Mouse (Mus musculus): ENCODE data around the gene Trim3. TPM values are rescaled to one million over a fixed set of nuclear protein-coding genes. Genes with fewer than 3 reads are reported as not detected.

The Trim3 gene
- polyA plus RNA-seq (2012; rRNA removed): 163 TPM in 2 replicates

DNA sequence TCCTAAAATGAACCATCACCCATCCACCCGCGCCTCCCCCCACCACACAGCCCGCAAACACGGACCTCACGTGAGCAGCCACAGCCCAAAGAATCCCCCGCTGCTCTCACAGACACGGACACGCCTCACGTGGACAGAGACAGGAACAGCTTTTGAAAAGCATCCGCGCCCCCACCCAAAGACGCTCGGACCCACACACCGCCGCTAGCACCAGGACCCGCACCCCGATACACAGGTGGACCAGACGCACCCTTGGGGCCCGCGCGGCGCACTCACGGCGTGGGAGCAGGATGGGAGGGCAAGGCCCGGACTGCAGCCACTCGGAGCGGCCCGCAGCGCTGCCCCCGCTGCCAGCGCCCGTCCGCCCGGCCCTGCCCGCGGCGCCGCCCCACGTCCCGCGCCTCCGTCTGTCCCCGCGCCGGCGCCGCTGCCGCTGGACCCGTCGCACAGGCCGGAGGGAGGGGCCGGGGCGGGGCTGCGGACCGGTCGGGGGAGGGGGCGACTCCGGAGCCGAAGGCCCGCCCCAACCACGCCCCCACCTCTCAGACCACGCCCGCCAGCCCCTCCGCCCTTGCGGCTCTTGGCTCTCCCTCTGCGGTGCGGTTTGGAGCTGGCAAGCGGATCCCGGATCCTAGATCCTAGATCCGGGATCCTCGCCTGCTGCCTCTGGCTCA lies at the start of gene Trim3:
TSS of gene Trim3 (minus strand) at position 445 of the 674 bp plus-strand sequence.
- DNase-seq: peak; percentile 93
- Histone ChIP-seq H3K4me3 (replicated peaks; ENCODE audit: extremely low read depth, low read depth, low read length) (peak within 1 kb of the TSS; percentile 80), H3K4me1 (ENCODE audit: control insufficient read depth, insufficient read depth, low read length) (peaks cover 16% of the 10 kb centered on the region; the same call in 1 of the 2 replicates)
- TF ChIP-seq POLR2A (IDR thresholded peaks at IDR 0.05; ENCODE audit: borderline replicate concordance, extremely low read depth, low read depth, low read length) (peak; percentile 32; the same call in 1 of the 2 replicates), CTCF (IDR thresholded peaks at IDR 0.05; ENCODE audit: insufficient read depth, low read length) (no peak)
- WGBS: 1% methylated on average over 64 of the region's 71 CpGs

- H3K4me1 ChIP-seq (ENCODE audit: control insufficient read depth, insufficient read depth, low read length): no peaks in the 10 kb centered on the region; the same call in 1 of the 2 replicates
- peak within 1 kb of the TSS; percentile 57 for H3K4me3 ChIP-seq (replicated peaks; ENCODE audit: extremely low read depth, low read depth, low read length)
- DNase-seq: peak; percentile 77
- no peak; the same call in 1 of the 2 replicates for TF ChIP-seq POLR2A (IDR thresholded peaks at IDR 0.05; ENCODE audit: borderline replicate concordance, extremely low read depth, low read depth, low read length)
- peak; percentile 67 for TF ChIP-seq CTCF (IDR thresholded peaks at IDR 0.05; ENCODE audit: insufficient read depth, low read length)
- under 1% methylated on average over 17 of the region's 17 CpGs for WGBS
Measured at GRCm38 (mm10) chr7:105650639-105651435, 17.5 kb upstream of the Trim3 start, which contains the start of gene Dnhd1. Gene Dnhd1 (plus strand): TSS chr7:105650827.

- 35% methylated on average over 3 of the region's 3 CpGs for WGBS
- no peak overlapping the region for H3K4me3 ChIP-seq (replicated peaks; ENCODE audit: extremely low read depth, low read depth, low read length)
- no peak for DNase-seq
- peaks cover 7% of the 10 kb centered on the region for H3K4me1 ChIP-seq (ENCODE audit: control insufficient read depth, insufficient read depth, low read length)
- TF ChIP-seq CTCF (IDR thresholded peaks at IDR 0.05; ENCODE audit: insufficient read depth, low read length) (no peak), POLR2A (IDR thresholded peaks at IDR 0.05; ENCODE audit: borderline replicate concordance, extremely low read depth, low read depth, low read length) (no peak)
Measured at GRCm38 (mm10) chr7:105641936-105642335, 8.6 kb upstream of the Trim3 start.

- Histone ChIP-seq H3K4me3 (replicated peaks; ENCODE audit: extremely low read depth, low read depth, low read length) (peak overlapping the region; percentile 91), H3K4me1 (ENCODE audit: control insufficient read depth, insufficient read depth, low read length) (peaks cover 7% of the 10 kb centered on the region)
- WGBS: under 1% methylated on average over 18 of the region's 18 CpGs
- no peak for TF ChIP-seq CTCF (IDR thresholded peaks at IDR 0.05; ENCODE audit: insufficient read depth, low read length)
- TF ChIP-seq POLR2A (IDR thresholded peaks at IDR 0.05; ENCODE audit: borderline replicate concordance, extremely low read depth, low read depth, low read length): no peak
- DNase-seq: peak; percentile 35
Measured at GRCm38 (mm10) chr7:105640894-105641255, 7.5 kb upstream of the Trim3 start.

DNA sequence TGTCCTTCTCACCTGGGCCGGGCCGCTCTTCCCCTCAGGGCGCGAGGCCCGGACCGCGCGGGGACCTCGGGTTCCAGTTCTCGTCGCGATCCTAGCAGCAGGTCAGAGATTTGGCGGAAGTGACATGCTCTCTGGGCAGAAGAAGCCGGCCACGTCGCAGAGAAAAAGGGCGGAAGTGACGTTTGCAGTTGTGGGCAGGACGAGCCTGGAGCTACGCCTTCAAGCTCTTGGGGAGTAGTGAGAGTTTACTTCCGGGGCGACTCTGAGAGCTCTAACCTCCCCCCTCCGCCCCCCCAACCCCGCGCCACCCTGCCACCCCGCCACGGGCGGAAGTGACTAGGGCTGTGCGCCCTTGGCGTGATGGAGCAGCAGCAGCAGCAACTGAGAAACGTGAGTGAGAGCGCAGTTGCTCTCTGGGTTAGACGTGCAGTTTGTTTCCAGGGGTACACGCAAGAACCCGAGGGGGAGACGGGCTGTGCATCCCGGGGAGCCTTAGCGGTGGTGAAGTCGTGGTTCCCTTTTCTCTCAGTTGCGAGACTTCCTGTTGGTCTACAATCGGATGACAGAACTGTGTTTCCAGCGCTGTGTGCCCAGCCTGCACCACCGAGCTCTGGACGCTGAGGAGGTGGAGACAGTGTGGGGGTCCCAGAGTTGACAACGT lies 7.0 kb upstream of the Trim3 start, which contains the start of the genes Arfip2 and Gm45799:
TSS of gene Arfip2 (minus strand) at position 184 of the 661 bp plus-strand sequence.
TSS of gene Gm45799 (plus strand) at position 320 of the 661 bp plus-strand sequence.
- H3K4me1 ChIP-seq (ENCODE audit: control insufficient read depth, insufficient read depth, low read length): peaks cover 7% of the 10 kb centered on the region
- TF ChIP-seq POLR2A (IDR thresholded peaks at IDR 0.05; ENCODE audit: borderline replicate concordance, extremely low read depth, low read depth, low read length): peak; percentile 94; the same call in 1 of the 2 replicates
- TF ChIP-seq CTCF (IDR thresholded peaks at IDR 0.05; ENCODE audit: insufficient read depth, low read length): no peak
- peak; percentile 98 for DNase-seq
- WGBS: under 1% methylated on average over 45 of the region's 45 CpGs
- peak within 1 kb of the TSS; percentile 95 for H3K4me3 ChIP-seq (replicated peaks; ENCODE audit: extremely low read depth, low read depth, low read length)

- 0% methylated on average over 2 of the region's 2 CpGs for WGBS
- DNase-seq: no peak
- Histone ChIP-seq H3K4me1 (ENCODE audit: control insufficient read depth, insufficient read depth, low read length) (peaks cover 7% of the 10 kb centered on the region), H3K4me3 (replicated peaks; ENCODE audit: extremely low read depth, low read depth, low read length) (peak within 1 kb of the TSS; percentile 95)
- no peak for TF ChIP-seq POLR2A (IDR thresholded peaks at IDR 0.05; ENCODE audit: borderline replicate concordance, extremely low read depth, low read depth, low read length)
- no peak for TF ChIP-seq CTCF (IDR thresholded peaks at IDR 0.05; ENCODE audit: insufficient read depth, low read length)
Measured at GRCm38 (mm10) chr7:105639756-105640155, 6.4 kb upstream of the Trim3 start, which contains the start of gene Timm10b. Gene Timm10b (plus strand): TSS chr7:105640056.

GRCm38 (mm10) chr7:105639304-105639703 lies 5.9 kb upstream of the Trim3 start:
- TF ChIP-seq CTCF (IDR thresholded peaks at IDR 0.05; ENCODE audit: insufficient read depth, low read length) (no peak), POLR2A (IDR thresholded peaks at IDR 0.05; ENCODE audit: borderline replicate concordance, extremely low read depth, low read depth, low read length) (no peak)
- H3K4me3 ChIP-seq (replicated peaks; ENCODE audit: extremely low read depth, low read depth, low read length): no peak overlapping the region
- peaks cover 7% of the 10 kb centered on the region for H3K4me1 ChIP-seq (ENCODE audit: control insufficient read depth, insufficient read depth, low read length)
- DNase-seq: no peak
- 36% methylated on average over 9 of the region's 9 CpGs for WGBS

GRCm38 (mm10) chr7:105638776-105639175 lies 5.4 kb upstream of the Trim3 start:
- peaks cover 7% of the 10 kb centered on the region for H3K4me1 ChIP-seq (ENCODE audit: control insufficient read depth, insufficient read depth, low read length)
- TF ChIP-seq POLR2A (IDR thresholded peaks at IDR 0.05; ENCODE audit: borderline replicate concordance, extremely low read depth, low read depth, low read length): no peak
- TF ChIP-seq CTCF (IDR thresholded peaks at IDR 0.05; ENCODE audit: insufficient read depth, low read length): no peak
- no peak overlapping the region for H3K4me3 ChIP-seq (replicated peaks; ENCODE audit: extremely low read depth, low read depth, low read length)
- 89% methylated on average over 6 of the region's 6 CpGs for WGBS
- no peak for DNase-seq

GRCm38 (mm10) chr7:105635726-105636125 lies 2.4 kb upstream of the Trim3 start:
- TF ChIP-seq POLR2A (IDR thresholded peaks at IDR 0.05; ENCODE audit: borderline replicate concordance, extremely low read depth, low read depth, low read length) (no peak), CTCF (IDR thresholded peaks at IDR 0.05; ENCODE audit: insufficient read depth, low read length) (no peak)
- 91% methylated on average over 2 of the region's 2 CpGs for WGBS
- Histone ChIP-seq H3K4me3 (replicated peaks; ENCODE audit: extremely low read depth, low read depth, low read length) (no peak overlapping the region), H3K4me1 (ENCODE audit: control insufficient read depth, insufficient read depth, low read length) (peaks cover 10% of the 10 kb centered on the region)
- DNase-seq: no peak

Data from lung, adult 2 months (tissue).